Mouse (Mus musculus): Measurements from ENCODE around the gene Pex11g. TPM values are rescaled to one million over a fixed set of nuclear protein-coding genes. Genes with fewer than 3 reads are reported as not detected.
A peak's percentile ranks its signal among the peaks of the same experiment; 100 is the strongest.

Gene Pex11g
- polyA plus RNA-seq (2014; fragmentation: Nextera tagmentation; extraction: Ambion mirVana): 2.3 and 3.2 TPM in 2 replicates

DNA sequence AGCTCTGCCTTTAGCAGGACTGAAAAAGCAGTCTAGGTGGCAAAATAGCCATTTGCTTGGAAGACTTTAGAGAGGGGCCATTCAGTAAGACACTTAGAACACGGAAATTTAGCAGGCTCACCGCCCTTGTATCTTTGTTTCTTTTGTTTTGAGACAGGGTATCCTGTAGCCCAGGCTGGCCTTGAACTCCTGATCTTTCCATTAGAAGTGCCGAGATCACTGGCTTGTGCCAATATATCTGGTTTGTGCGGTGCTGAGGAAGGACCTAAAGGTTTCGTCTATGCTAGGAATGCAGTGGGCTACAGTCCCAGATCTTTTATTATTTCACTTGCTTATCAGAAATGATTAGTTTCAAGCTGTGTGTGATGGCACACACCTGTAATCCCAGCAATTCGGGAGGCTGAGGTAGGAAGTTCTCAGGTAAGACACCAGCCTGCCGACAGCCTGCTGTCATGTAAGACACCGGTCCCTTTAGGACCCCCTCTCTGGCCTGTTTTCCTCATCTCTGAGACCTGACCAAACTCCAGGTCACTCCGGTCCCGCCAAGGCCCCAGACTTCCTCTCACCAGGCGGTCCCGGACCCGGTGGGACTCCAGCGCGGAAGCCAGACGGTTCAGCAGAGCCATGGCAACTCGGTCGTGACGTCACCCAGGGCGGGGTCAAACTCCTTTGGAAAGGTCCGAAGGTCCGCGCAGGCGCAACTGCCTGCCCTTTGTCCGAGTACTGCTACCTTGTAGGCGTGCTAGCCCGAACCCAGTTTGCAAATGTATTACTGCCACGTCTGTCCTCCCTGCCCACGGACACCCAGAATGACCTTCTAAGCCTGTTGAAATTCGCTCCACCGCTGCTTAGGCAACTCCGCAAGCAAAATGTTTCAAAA is at the start of gene Pex11g:
Pex11g (minus strand) TSS at position 675 of the 880 bp plus-strand sequence.
- Histone ChIP-seq H3K36me3 (replicated peaks; ENCODE audit: control insufficient read depth, insufficient read depth) (no peaks in the 10 kb centered on the region), H3K4me3 (replicated peaks; ENCODE audit: low read length) (peak within 1 kb of the TSS; percentile 30), H3K9me3 (ENCODE audit: control insufficient read depth, low read length) (no peaks in the 10 kb centered on the region), H3K9ac (peak within 1 kb of the TSS; percentile 72), H3K27ac (peak within 1 kb of the TSS; percentile 87), H3K27me3 (ENCODE audit: control insufficient read depth, insufficient read depth, low read length) (no peaks in the 10 kb centered on the region), H3K4me2 (replicated peaks) (peak within 1 kb of the TSS; percentile 51), H3K4me1 (replicated peaks; ENCODE audit: control insufficient read depth, insufficient read depth, low read length) (peaks cover 11% of the 10 kb centered on the region)
- WGBS: 6% methylated on average over 32 of the region's 32 CpGs
- DNase-seq (ENCODE audit: low spot score) (peak; percentile 97), ATAC-seq (ENCODE audit: low FRiP score) (peak; percentile 95)

DNA sequence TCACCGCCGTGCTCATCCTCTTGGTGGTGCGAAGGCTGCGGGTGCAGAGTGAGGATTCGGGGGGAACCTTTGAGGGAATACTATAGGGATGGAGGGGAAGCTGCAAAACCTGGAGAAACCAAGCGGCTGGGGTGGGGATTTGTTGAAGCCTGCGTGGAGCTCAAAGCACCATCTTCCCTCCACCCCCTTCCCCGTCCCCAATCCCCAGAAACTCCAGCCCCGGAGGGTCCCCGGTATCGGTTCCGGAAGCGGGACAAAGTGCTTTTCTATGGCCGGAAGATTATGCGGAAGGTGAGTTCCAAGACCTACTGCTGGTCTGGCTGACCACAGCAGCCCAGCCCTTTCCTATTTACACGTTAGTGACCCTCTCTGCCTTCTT is 49.6 kb upstream of the Pex11g start:
- ATAC-seq (ENCODE audit: low FRiP score): peak; percentile 21; the same call in 1 of the 2 replicates
- H3K4me3 ChIP-seq (replicated peaks; ENCODE audit: low read length): peak overlapping the region; percentile 54
- H3K36me3 ChIP-seq (replicated peaks; ENCODE audit: control insufficient read depth, insufficient read depth): peaks cover 30% of the 10 kb centered on the region
- H3K9ac ChIP-seq: peak overlapping the region; percentile 63
- peak overlapping the region; percentile 86 for H3K4me2 ChIP-seq (replicated peaks)
- 10% methylated on average over 16 of the region's 16 CpGs for WGBS
- H3K27me3 ChIP-seq (ENCODE audit: control insufficient read depth, insufficient read depth, low read length): no peaks in the 10 kb centered on the region
- no peaks in the 10 kb centered on the region for H3K9me3 ChIP-seq (ENCODE audit: control insufficient read depth, low read length)
- H3K4me1 ChIP-seq (replicated peaks; ENCODE audit: control insufficient read depth, insufficient read depth, low read length): 0 out of 2 replicates have a peak, but pooled peaks cover 11% of the 10 kb centered on the region
- 0 out of 2 replicates have a peak overlapping the region, but pooled peaks have one; percentile 82 for H3K27ac ChIP-seq
- no peak for DNase-seq (ENCODE audit: low spot score)

DNA sequence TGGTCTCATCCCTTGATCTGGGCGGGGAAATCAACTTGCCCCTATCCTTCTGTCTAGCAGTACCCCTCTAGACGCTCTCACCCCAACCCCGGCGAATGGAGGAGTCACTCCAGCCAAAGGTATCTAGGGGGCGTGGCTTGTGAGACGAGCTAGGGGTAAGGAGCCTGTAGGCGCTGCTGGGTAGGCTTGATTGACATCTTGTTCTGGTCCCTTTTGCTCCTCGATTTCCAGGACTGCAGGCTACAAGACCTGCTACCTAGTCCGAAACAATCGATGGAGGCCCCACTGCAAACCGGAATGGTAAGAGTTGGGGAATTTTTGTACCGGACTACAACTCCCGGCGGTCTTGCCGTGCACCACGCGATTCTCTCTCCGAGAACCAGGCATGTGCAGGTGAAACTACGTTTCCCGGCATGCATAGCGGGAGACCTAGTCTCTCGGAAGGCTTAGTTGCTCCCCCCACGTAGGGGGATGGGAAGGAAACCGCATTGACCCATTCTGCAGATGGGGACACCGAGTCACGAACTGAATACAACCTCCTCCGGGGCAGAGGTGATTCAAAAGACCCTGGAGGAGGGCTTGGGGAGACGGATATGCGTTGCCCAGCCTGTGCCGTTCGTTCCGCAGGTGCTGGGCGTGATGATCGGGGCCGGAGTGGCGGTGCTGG is 49.1 kb upstream of the Pex11g start:
- Histone ChIP-seq H3K36me3 (replicated peaks; ENCODE audit: control insufficient read depth, insufficient read depth) (peaks cover 31% of the 10 kb centered on the region), H3K9ac (peak overlapping the region; percentile 63), H3K27ac (peak overlapping the region; percentile 82), H3K9me3 (ENCODE audit: control insufficient read depth, low read length) (no peaks in the 10 kb centered on the region), H3K4me2 (replicated peaks) (peak overlapping the region; percentile 86), H3K27me3 (ENCODE audit: control insufficient read depth, insufficient read depth, low read length) (no peaks in the 10 kb centered on the region), H3K4me3 (replicated peaks; ENCODE audit: low read length) (peak overlapping the region; percentile 54), H3K4me1 (replicated peaks; ENCODE audit: control insufficient read depth, insufficient read depth, low read length) (0 out of 2 replicates have a peak, but pooled peaks cover 11% of the 10 kb centered on the region)
- DNase-seq (ENCODE audit: low spot score) (peak; percentile 93), ATAC-seq (ENCODE audit: low FRiP score) (peak; percentile 86)
- 1% methylated on average over 36 of the region's 36 CpGs for WGBS

DNA sequence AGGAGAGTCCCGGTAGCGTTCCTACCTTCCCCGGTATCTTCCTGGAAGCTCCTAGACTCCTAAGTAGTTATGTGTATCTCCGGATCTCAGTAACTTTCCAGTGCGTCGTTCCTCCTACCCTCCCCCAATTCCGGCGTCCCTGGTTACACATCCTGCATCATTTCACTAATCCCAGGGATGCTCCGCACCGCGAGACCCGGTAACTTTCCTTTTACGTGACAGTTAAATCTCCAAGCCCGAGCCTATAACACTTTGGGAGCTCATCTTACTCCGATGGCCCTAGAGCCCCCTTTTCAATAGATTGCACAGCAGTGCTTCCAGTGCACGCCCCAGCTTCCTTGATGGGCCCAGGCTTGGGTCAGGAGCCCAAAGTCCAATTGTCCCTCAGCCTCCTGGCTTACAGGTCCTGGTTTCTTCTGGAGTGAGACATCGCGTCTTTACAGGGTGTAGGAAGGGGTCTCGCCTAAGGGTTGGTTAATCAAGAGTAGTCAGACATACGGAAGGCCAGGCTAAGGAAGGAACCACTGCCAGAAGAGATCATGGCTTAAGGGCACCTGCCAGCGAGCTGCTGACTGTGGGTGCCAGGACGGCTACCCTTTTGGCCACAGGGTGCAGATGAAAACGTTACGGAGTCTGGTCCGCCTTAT is 48.4 kb upstream of the Pex11g start:
- no peaks in the 10 kb centered on the region for H3K9me3 ChIP-seq (ENCODE audit: control insufficient read depth, low read length)
- H3K27ac ChIP-seq: peak overlapping the region; percentile 82
- H3K4me1 ChIP-seq (replicated peaks; ENCODE audit: control insufficient read depth, insufficient read depth, low read length): 0 out of 2 replicates have a peak, but pooled peaks cover 11% of the 10 kb centered on the region
- under 1% methylated on average over 25 of the region's 25 CpGs for WGBS
- no peaks in the 10 kb centered on the region for H3K27me3 ChIP-seq (ENCODE audit: control insufficient read depth, insufficient read depth, low read length)
- ATAC-seq (ENCODE audit: low FRiP score) (peak; percentile 11), DNase-seq (ENCODE audit: low spot score) (peak; percentile 53)
- peak overlapping the region; percentile 54 for H3K4me3 ChIP-seq (replicated peaks; ENCODE audit: low read length)
- H3K4me2 ChIP-seq (replicated peaks): peak overlapping the region; percentile 86
- H3K36me3 ChIP-seq (replicated peaks; ENCODE audit: control insufficient read depth, insufficient read depth): peaks cover 32% of the 10 kb centered on the region
- H3K9ac ChIP-seq: peak overlapping the region; percentile 63

DNA sequence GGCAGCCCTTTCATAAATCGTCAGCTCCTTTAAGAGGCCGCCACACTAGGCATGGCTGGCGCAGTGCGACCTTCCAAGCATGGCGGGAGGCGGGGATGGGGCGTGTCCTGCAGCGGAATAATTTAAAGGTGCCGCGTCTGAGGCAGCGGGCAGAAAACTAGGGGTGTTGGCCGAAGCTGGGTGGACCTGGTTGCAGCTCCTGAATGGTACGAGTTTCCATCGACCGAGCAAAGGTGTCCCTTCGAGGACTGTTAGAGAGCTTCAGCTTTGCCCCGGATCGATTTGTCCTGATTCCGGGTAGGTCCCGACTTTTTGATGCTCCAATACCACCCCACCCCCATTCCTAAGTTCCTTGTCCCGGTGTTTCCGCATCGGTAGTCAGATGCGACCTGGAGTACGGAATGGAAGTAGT is 47.8 kb upstream of the Pex11g start, which contains the start of gene Pnpla6:
Pnpla6 (plus strand) TSS at position 125 of the 412 bp plus-strand sequence.
- peak within 1 kb of the TSS; percentile 86 for H3K4me2 ChIP-seq (replicated peaks)
- peak within 1 kb of the TSS; percentile 82 for H3K27ac ChIP-seq
- peak within 1 kb of the TSS; percentile 54 for H3K4me3 ChIP-seq (replicated peaks; ENCODE audit: low read length)
- H3K4me1 ChIP-seq (replicated peaks; ENCODE audit: control insufficient read depth, insufficient read depth, low read length): 0 out of 2 replicates have a peak, but pooled peaks cover 11% of the 10 kb centered on the region
- no peaks in the 10 kb centered on the region for H3K9me3 ChIP-seq (ENCODE audit: control insufficient read depth, low read length)
- peak within 1 kb of the TSS; percentile 63 for H3K9ac ChIP-seq
- peak; percentile 71 for ATAC-seq (ENCODE audit: low FRiP score)
- no peaks in the 10 kb centered on the region for H3K27me3 ChIP-seq (ENCODE audit: control insufficient read depth, insufficient read depth, low read length)
- H3K36me3 ChIP-seq (replicated peaks; ENCODE audit: control insufficient read depth, insufficient read depth): peaks cover 38% of the 10 kb centered on the region
- peak; percentile 84 for DNase-seq (ENCODE audit: low spot score)
- WGBS: 0% methylated on average over 25 of the region's 25 CpGs

DNA sequence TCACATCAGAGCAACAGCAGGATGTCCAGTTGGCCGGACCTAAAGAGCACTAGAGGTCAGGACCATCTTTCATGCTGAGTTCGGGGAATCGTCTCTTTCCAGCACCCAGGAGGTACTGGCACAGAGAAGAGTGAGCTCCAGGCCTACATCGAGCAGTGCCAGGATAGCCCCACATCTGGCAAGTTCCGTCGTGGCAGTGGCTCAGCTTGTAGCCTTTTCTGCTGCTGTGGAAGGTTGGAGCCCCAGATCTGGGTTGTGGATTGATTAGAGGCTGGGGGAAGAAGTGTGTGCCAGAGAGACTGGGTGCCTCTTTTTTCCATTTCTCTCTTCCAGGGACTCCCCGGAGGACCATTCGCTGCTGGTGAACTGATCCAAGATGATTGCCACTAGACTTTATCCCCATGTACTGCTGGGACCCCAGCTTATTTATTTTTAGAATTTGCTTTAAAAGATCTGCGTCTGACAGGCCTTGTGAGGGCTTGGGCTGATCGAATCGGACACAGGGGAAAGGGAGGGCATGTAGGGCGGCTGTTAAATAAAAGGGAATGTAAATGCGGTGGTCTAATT is 47.3 kb upstream of the Pex11g start:
- peaks cover 43% of the 10 kb centered on the region for H3K36me3 ChIP-seq (replicated peaks; ENCODE audit: control insufficient read depth, insufficient read depth)
- peak overlapping the region; percentile 82 for H3K27ac ChIP-seq
- H3K9ac ChIP-seq: peak overlapping the region; percentile 63
- H3K4me1 ChIP-seq (replicated peaks; ENCODE audit: control insufficient read depth, insufficient read depth, low read length): 0 out of 2 replicates have a peak, but pooled peaks cover 11% of the 10 kb centered on the region
- H3K4me3 ChIP-seq (replicated peaks; ENCODE audit: low read length): peak overlapping the region; percentile 54
- 35% methylated on average over 13 of the region's 13 CpGs for WGBS
- no peaks in the 10 kb centered on the region for H3K27me3 ChIP-seq (ENCODE audit: control insufficient read depth, insufficient read depth, low read length)
- peak overlapping the region; percentile 86 for H3K4me2 ChIP-seq (replicated peaks)
- DNase-seq (ENCODE audit: low spot score): no peak
- H3K9me3 ChIP-seq (ENCODE audit: control insufficient read depth, low read length): no peaks in the 10 kb centered on the region
- ATAC-seq (ENCODE audit: low FRiP score): no peak

DNA sequence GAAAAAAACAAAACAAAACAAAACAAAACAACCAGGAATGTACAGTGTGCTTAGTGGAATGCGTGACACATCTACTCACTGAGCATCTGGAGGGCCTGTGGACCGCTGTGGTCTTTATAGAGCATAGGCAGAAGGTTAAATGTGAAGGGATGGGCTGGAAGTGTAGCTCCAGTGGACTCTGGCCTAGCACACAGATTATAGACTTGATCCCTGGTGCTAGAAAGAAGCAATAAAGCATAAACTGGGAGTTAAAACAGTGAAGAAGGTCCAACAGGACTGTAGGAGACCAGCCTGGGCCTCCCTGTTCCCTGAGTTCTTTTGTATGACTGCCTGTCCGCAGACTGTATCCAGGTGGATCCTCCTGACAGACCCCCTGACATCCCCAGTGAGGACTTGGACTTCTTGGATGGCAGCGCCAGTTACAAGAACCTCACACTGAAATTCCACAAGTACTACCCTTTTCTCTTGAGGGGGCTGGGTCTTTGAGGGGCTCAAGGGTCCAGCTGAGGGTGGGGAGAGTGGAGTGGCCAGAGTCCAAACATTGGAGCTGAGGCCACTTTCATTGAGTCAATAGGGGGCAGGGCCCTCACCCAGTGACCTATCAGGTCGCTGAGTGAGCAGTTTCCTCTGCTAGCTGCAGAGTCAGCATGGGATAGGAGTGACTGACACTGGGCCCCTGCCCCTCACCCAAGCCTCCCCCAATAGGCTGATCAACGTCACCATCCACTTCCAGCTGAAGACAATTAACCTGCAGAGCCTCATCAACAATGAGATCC is 40.7 kb upstream of the Pex11g start:
- H3K9ac ChIP-seq: no peak overlapping the region
- no peak overlapping the region for H3K4me2 ChIP-seq (replicated peaks)
- peaks cover 76% of the 10 kb centered on the region for H3K36me3 ChIP-seq (replicated peaks; ENCODE audit: control insufficient read depth, insufficient read depth)
- no peaks in the 10 kb centered on the region for H3K9me3 ChIP-seq (ENCODE audit: control insufficient read depth, low read length)
- no peaks in the 10 kb centered on the region for H3K4me1 ChIP-seq (replicated peaks; ENCODE audit: control insufficient read depth, insufficient read depth, low read length)
- no peaks in the 10 kb centered on the region for H3K27me3 ChIP-seq (ENCODE audit: control insufficient read depth, insufficient read depth, low read length)
- ATAC-seq (ENCODE audit: low FRiP score) (no peak), DNase-seq (ENCODE audit: low spot score) (no peak)
- 89% methylated on average over 6 of the region's 6 CpGs for whole genome bisulfite sequencing
- no peak overlapping the region for H3K27ac ChIP-seq
- H3K4me3 ChIP-seq (replicated peaks; ENCODE audit: low read length): no peak overlapping the region

DNA sequence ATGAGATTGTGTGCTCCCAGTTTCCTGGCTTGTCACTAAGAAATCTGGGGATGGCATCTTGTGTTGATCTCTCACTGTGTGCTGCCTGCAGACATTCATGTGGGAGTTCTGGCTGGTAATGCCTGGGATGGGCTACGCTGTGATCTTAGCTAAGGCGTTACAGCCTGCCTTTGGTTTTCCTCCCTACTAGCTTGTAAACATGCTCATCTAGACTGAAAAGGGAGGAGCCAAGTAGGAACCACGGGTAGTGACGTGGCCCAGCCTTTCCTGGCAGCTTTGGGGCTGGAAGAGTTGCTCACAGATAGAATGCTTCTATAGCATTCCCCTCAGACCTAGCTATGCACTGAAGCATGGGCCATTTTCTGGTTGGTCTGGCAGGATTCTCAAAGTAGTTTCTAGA is 34.7 kb upstream of the Pex11g start:
- no peak overlapping the region for H3K4me2 ChIP-seq (replicated peaks)
- no peaks in the 10 kb centered on the region for H3K9me3 ChIP-seq (ENCODE audit: control insufficient read depth, low read length)
- peaks cover 23% of the 10 kb centered on the region for H3K4me1 ChIP-seq (replicated peaks; ENCODE audit: control insufficient read depth, insufficient read depth, low read length)
- 83% methylated on average over 4 of the region's 4 CpGs for WGBS
- no peaks in the 10 kb centered on the region for H3K27me3 ChIP-seq (ENCODE audit: control insufficient read depth, insufficient read depth, low read length)
- ATAC-seq (ENCODE audit: low FRiP score) (no peak), DNase-seq (ENCODE audit: low spot score) (no peak)
- H3K27ac ChIP-seq: no peak overlapping the region
- peak overlapping the region; percentile 91; the same call in 1 of the 2 replicates for H3K4me3 ChIP-seq (replicated peaks; ENCODE audit: low read length)
- H3K36me3 ChIP-seq (replicated peaks; ENCODE audit: control insufficient read depth, insufficient read depth): peaks cover 26% of the 10 kb centered on the region
- H3K9ac ChIP-seq: no peak overlapping the region; the same call in 1 of the 2 replicates

Data from hindbrain, embryonic 14.5 days (tissue).